Mouse (Mus musculus): ENCODE measurements at regions not wholly inside any gene's neighbourhood (a gene's known extent, or its start where the extent isn't known, plus 50 kb on each side); places are given as distances from the start of the nearest gene placed in this dataset.

DNA sequence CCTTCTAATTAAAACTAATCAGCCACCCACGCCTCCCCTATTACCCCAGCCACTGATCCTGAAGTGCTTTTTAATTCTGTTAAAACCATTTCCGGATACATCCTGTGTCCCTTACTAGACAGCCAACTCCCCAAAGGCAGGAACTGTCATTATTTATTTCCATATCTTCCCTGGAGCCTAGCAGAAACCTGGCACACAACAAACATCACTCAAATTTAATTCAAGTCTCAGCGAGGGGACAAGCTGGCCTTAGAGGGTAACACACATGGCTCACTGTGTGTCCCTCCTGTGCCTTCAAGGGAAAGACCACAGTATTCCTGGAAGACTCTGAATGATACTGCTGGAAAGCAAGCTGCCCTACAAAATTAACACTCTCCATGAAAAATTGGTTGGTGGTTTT lies 240.0 kb downstream of the Mycn start:
- TF ChIP-seq CTCF (IDR thresholded peaks at IDR 0.05; ENCODE audit: borderline replicate concordance, extremely low read depth, insufficient read depth, insufficient read length) (no peak), POLR2A (IDR thresholded peaks at IDR 0.05; ENCODE audit: borderline replicate concordance, extremely low read depth, insufficient read depth, insufficient read length, poor library complexity, severe bottlenecking) (no peak)

Data from brain, embryonic 14.5 days (tissue).